ENCODE assay signal across 9 mouse cellular contexts in the genomic region with DNA sequence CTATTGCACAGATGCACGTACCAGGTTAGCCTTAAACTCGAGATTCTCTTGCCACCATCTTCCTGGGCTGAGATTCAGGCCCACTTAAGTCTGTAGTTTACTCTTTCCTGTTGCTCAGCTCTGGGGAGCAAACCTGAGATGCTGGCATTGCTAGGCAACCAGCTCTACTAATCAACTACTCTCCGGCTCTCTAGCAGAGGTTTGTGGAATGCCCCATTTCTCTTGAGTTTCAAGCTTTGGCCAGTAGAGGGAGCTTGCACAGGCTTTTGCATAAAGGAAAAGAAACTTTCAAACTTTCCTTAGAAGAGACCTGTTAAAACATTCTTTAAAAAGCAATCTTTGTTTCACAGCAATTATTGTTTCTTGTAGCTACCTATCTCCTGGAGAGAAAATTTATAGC. TPM values are rescaled to one million over a fixed set of nuclear protein-coding genes. Genes with fewer than 3 reads are reported as not detected.
A peak's percentile ranks its signal among the peaks of the same experiment; 100 is the strongest.
DNase-seq lines count a peak whose midpoint lies in the region; ATAC-seq and TF ChIP-seq lines count a peak whose summit lies in the region.
"Had no signal": no experiment of that assay in that cellular context is flagged by ENCODE, and none has a peak within 500 bp of the region (broad histone marks: within the 10 kb centered on the region; RNA-seq: fewer than 3 reads in every experiment).

No protein-coding gene starts in this region.

- H3K4me3 ChIP-seq in spleen, adult 2 months (ENCODE audit: extremely low read depth, insufficient read depth, insufficient read length): no peak overlapping the region
- H3K4me3 ChIP-seq in bone marrow, adult 2 months (replicated peaks; ENCODE audit: control insufficient read depth, low read depth, low read length): no peak overlapping the region
- H3K4me3 ChIP-seq in forebrain, embryonic 13.5 days: no peak overlapping the region
- no peak overlapping the region for H3K4me3 ChIP-seq in kidney, postnatal 0 days (replicated peaks; ENCODE audit: low read depth, low read length)
- H3K4me3 ChIP-seq in lung, adult 2 months (replicated peaks; ENCODE audit: extremely low read depth, low read depth, low read length): no peak overlapping the region
- no peak overlapping the region for H3K4me3 ChIP-seq in neural tube, embryonic 15.5 days (replicated peaks)
- H3K4me3 ChIP-seq: erythroblast, embryonic 14.5 days had no signal

- H3K36me3 ChIP-seq in spleen, adult 2 months (ENCODE audit: control insufficient read depth, insufficient read depth, low read length): no peaks in the 10 kb centered on the region
- no peaks in the 10 kb centered on the region for H3K36me3 ChIP-seq in forebrain, embryonic 13.5 days (ENCODE audit: poor library complexity, severe bottlenecking)
- H3K36me3 ChIP-seq in kidney, postnatal 0 days (ENCODE audit: insufficient read depth, low read length): no peaks in the 10 kb centered on the region
- H3K36me3 ChIP-seq in neural tube, embryonic 15.5 days: no peaks in the 10 kb centered on the region

- TF ChIP-seq POLR2A in spleen, adult 2 months (IDR thresholded peaks at IDR 0.05; ENCODE audit: low read depth, low read length): no peak
- TF ChIP-seq POLR2A in bone marrow, adult 2 months (IDR thresholded peaks at IDR 0.05; ENCODE audit: borderline replicate concordance, control insufficient read depth, low read depth, low read length): no peak
- TF ChIP-seq POLR2A in lung, adult 2 months (IDR thresholded peaks at IDR 0.05; ENCODE audit: borderline replicate concordance, extremely low read depth, low read depth, low read length): no peak

- no peaks in the 10 kb centered on the region for H3K4me1 ChIP-seq in spleen, adult 2 months (ENCODE audit: control insufficient read depth, insufficient read depth, insufficient read length)
- no peaks in the 10 kb centered on the region; the same call in 1 of the 2 replicates for H3K4me1 ChIP-seq in bone marrow, adult 2 months (ENCODE audit: control insufficient read depth, insufficient read depth, low read length)
- no peaks in the 10 kb centered on the region for H3K4me1 ChIP-seq in forebrain, embryonic 13.5 days
- H3K4me1 ChIP-seq in kidney, postnatal 0 days (replicated peaks; ENCODE audit: insufficient read depth, low read length): no peaks in the 10 kb centered on the region
- H3K4me1 ChIP-seq in lung, adult 2 months (ENCODE audit: control insufficient read depth, insufficient read depth, low read length): no peaks in the 10 kb centered on the region
- no peaks in the 10 kb centered on the region for H3K4me1 ChIP-seq in neural tube, embryonic 15.5 days

- WGBS in spleen, adult 2 months: 41% methylated on average over 3 of the region's 3 CpGs
- WGBS in bone marrow, adult 2 months: 33% methylated on average over 3 of the region's 3 CpGs
- 33% methylated on average over 3 of the region's 3 CpGs for WGBS in forebrain, embryonic 13.5 days
- WGBS in kidney, postnatal 0 days: 33% methylated on average over 3 of the region's 3 CpGs
- WGBS in lung, adult 2 months: 35% methylated on average over 3 of the region's 3 CpGs
- 24% methylated on average over 3 of the region's 3 CpGs for WGBS in neural tube, embryonic 15.5 days

- no peaks in the 10 kb centered on the region for H3K27me3 ChIP-seq in spleen, adult 2 months (ENCODE audit: control insufficient read depth, insufficient read depth, low read length)
- no peaks in the 10 kb centered on the region for H3K27me3 ChIP-seq in forebrain, embryonic 13.5 days
- H3K27me3 ChIP-seq in kidney, postnatal 0 days (ENCODE audit: insufficient read depth, low read length): no peaks in the 10 kb centered on the region
- no peaks in the 10 kb centered on the region for H3K27me3 ChIP-seq in neural tube, embryonic 15.5 days (replicated peaks)

- no peaks in the 10 kb centered on the region for H3K9me3 ChIP-seq in forebrain, embryonic 13.5 days (replicated peaks)
- no peaks in the 10 kb centered on the region for H3K9me3 ChIP-seq in kidney, postnatal 0 days (replicated peaks; ENCODE audit: low read length)
- no peaks in the 10 kb centered on the region for H3K9me3 ChIP-seq in neural tube, embryonic 15.5 days (replicated peaks)

- no peak overlapping the region for H3K9ac ChIP-seq in forebrain, embryonic 13.5 days
- H3K9ac ChIP-seq in kidney, postnatal 0 days (ENCODE audit: low read depth, low read length): no peak overlapping the region
- H3K9ac ChIP-seq in neural tube, embryonic 15.5 days (replicated peaks): no peak overlapping the region

- no peak overlapping the region for H3K4me2 ChIP-seq in forebrain, embryonic 13.5 days
- no peak overlapping the region for H3K4me2 ChIP-seq in kidney, postnatal 0 days (ENCODE audit: low read length)
- no peak overlapping the region for H3K4me2 ChIP-seq in neural tube, embryonic 15.5 days

- no peak overlapping the region for H3K27ac ChIP-seq in spleen, adult 2 months (ENCODE audit: insufficient read depth, low read length)
- no peak overlapping the region for H3K27ac ChIP-seq in bone marrow, adult 2 months (ENCODE audit: control insufficient read depth, insufficient read depth, low read depth, low read length, poor library complexity)
- no peak overlapping the region for H3K27ac ChIP-seq in forebrain, embryonic 13.5 days
- no peak overlapping the region for H3K27ac ChIP-seq in kidney, postnatal 0 days
- no peak overlapping the region for H3K27ac ChIP-seq in neural tube, embryonic 15.5 days (replicated peaks)

- peak; percentile 76; the same call in 1 of the 2 replicates for ATAC-seq in forebrain, embryonic 13.5 days
- no peak for ATAC-seq in kidney, postnatal 0 days (replicated peaks; ENCODE audit: low FRiP score, low read depth)
- ATAC-seq in neural tube, embryonic 15.5 days (ENCODE audit: low FRiP score): peak; percentile 86; the same call in 1 of the 2 replicates

- peak; percentile 11; the same call in 1 of the 2 replicates for TF ChIP-seq CTCF in spleen, adult 2 months (IDR thresholded peaks at IDR 0.05; ENCODE audit: extremely low read depth, insufficient read depth, insufficient read length, insufficient replicate concordance)
- 0 out of 2 replicates have a peak, but pooled peaks have one; percentile 4 for TF ChIP-seq CTCF in bone marrow, adult 2 months (IDR thresholded peaks at IDR 0.05; ENCODE audit: control insufficient read depth, insufficient read depth, low read length)
- TF ChIP-seq CTCF in kidney, postnatal 0 days (IDR thresholded peaks at IDR 0.05; ENCODE audit: low read depth): peak; percentile 86
- TF ChIP-seq CTCF in lung, adult 2 months (IDR thresholded peaks at IDR 0.05; ENCODE audit: insufficient read depth, low read length): peak; percentile 20; the same call in 1 of the 2 replicates

- intact Hi-C loops in gastrocnemius, postnatal 14 days (cut with DNase I; ENCODE audit: low total_unique reads): loop anchor here (10.0 kb wide), 1 partner anchor 631 kb away; a partner anchor contains a TSS

- DNase-seq in spleen, adult 2 months (ENCODE audit: low read depth in 1 of 2, low spot score in 2 of 2): peak; percentile 32 to 34
- no peak for DNase-seq in spleen, adult 12 weeks (ENCODE audit: low spot score)
- peak; percentile 82 for DNase-seq in kidney, postnatal 0 days (ENCODE audit: low spot score)
- DNase-seq in lung, adult 2 months: peak; percentile 39
- DNase-seq in gastrocnemius, postnatal 14 days: no peak

RNA-seq across cellular contexts. Expression of a gene that starts 19.8 kb away (rescaled TPM):
- polyA plus RNA-seq in spleen, adult 2 months (2012; rRNA removed): not detected in 2 replicates
- polyA plus RNA-seq in bone marrow, adult 2 months (2011; ENCODE audit: insufficient read depth, insufficient read length, low replicate concordance, missing spikeins): not detected in 2 replicates
- polyA plus RNA-seq in forebrain, embryonic 13.5 days (2015; fragmentation: Nextera tagmentation; extraction: Ambion mirVana): 0.12 TPM in 1 of 2 replicates, not detected in the other
- 0.11 TPM in 1 of 2 replicates, not detected in the other for polyA plus RNA-seq in kidney, postnatal 0 days (2015; fragmentation: Nextera tagmentation; extraction: Ambion mirVana)
- polyA plus RNA-seq in lung, adult 2 months (2012; rRNA removed): not detected in 2 replicates
- 0.13 TPM in 1 of 2 replicates, not detected in the other for polyA plus RNA-seq in neural tube, embryonic 15.5 days (2015; fragmentation: Nextera tagmentation; extraction: Ambion mirVana)
- not detected for total RNA-seq in gastrocnemius, postnatal 14 days (2021)
- polyA plus RNA-seq: erythroblast, embryonic 14.5 days had no signal

RNA-seq across cellular contexts. Expression of a gene that starts 19.9 kb away (rescaled TPM):
- polyA plus RNA-seq in spleen, adult 2 months (2012; rRNA removed): 7.6 and 8.1 TPM in 2 replicates
- 8.6 and 10.4 TPM in 2 replicates for polyA plus RNA-seq in bone marrow, adult 2 months (2011; ENCODE audit: insufficient read depth, insufficient read length, low replicate concordance, missing spikeins)
- polyA plus RNA-seq in forebrain, embryonic 13.5 days (2015; fragmentation: Nextera tagmentation; extraction: Ambion mirVana): 40.8 and 45.7 TPM in 2 replicates
- 22.1 and 23.4 TPM in 2 replicates for polyA plus RNA-seq in kidney, postnatal 0 days (2015; fragmentation: Nextera tagmentation; extraction: Ambion mirVana)
- polyA plus RNA-seq in lung, adult 2 months (2012; rRNA removed): 9.8 and 12.4 TPM in 2 replicates
- 42.2 and 44.5 TPM in 2 replicates for polyA plus RNA-seq in neural tube, embryonic 15.5 days (2015; fragmentation: Nextera tagmentation; extraction: Ambion mirVana)
- 10 to 100 TPM; 12.0 to 12.7 TPM for total RNA-seq in gastrocnemius, postnatal 14 days (2021)

RNA-seq across cellular contexts. Expression of a gene that starts 46.3 kb away (rescaled TPM):
- polyA plus RNA-seq in spleen, adult 2 months (2012; rRNA removed): 0.21 and 0.35 TPM in 2 replicates
- not detected in 2 replicates for polyA plus RNA-seq in bone marrow, adult 2 months (2011; ENCODE audit: insufficient read depth, insufficient read length, low replicate concordance, missing spikeins)
- polyA plus RNA-seq in forebrain, embryonic 13.5 days (2015; fragmentation: Nextera tagmentation; extraction: Ambion mirVana): not detected in 2 replicates
- 0.13 TPM in 1 of 2 replicates, not detected in the other for polyA plus RNA-seq in kidney, postnatal 0 days (2015; fragmentation: Nextera tagmentation; extraction: Ambion mirVana)
- polyA plus RNA-seq in lung, adult 2 months (2012; rRNA removed): 0.09 and 0.22 TPM in 2 replicates
- polyA plus RNA-seq in neural tube, embryonic 15.5 days (2015; fragmentation: Nextera tagmentation; extraction: Ambion mirVana): not detected in 2 replicates
- total RNA-seq in gastrocnemius, postnatal 14 days (2021): under 1 TPM in 1 of 2 experiments, not detected in 1; 0.47 TPM
- polyA plus RNA-seq: erythroblast, embryonic 14.5 days had no signal

Comparison
In these comparisons a context has a peak if more than half of its experiments do, and no peak if none do; other contexts are left out.
1. DNase-seq: peak in spleen, adult 2 months (2 of 2), kidney, postnatal 0 days (single experiment) and lung, adult 2 months (single experiment); none in spleen, adult 12 weeks (single experiment) and gastrocnemius, postnatal 14 days (single experiment).
2. CTCF ChIP-seq: peak in every context shown above with its lines; median percentile 86 in kidney, postnatal 0 days; 20 in lung, adult 2 months; 11 in spleen, adult 2 months; 4 in bone marrow, adult 2 months.